Mouse (Mus musculus): ENCODE results near the gene Ublcp1.

GRCm38 (mm10) chr11:44425626-44426025 is 44.7 kb downstream of the Ublcp1 start:
- TF ChIP-seq CTCF (IDR thresholded peaks at IDR 0.05; ENCODE audit: low read depth, low read length) (no peak), POLR2A (IDR thresholded peaks at IDR 0.05; ENCODE audit: insufficient read depth, low read length) (no peak)
